Mouse (Mus musculus): ENCODE measurements at regions not wholly inside any gene's neighbourhood (a gene's known extent, or its start where the extent isn't known, plus 50 kb on each side); places are given as distances from the start of the nearest gene placed in this dataset.

GRCm38 (mm10) chr1:193564225-193564624 is 194.1 kb upstream of the Camk1g start:
- no peak for ATAC-seq (ENCODE audit: low FRiP score)
- Histone ChIP-seq H3K9ac (replicated peaks) (no peak overlapping the region), H3K4me3 (replicated peaks) (no peak overlapping the region), H3K4me1 (peaks cover 12% of the 10 kb centered on the region; the same call in 1 of the 2 replicates), H3K4me2 (no peak overlapping the region), H3K27ac (replicated peaks) (no peak overlapping the region), H3K9me3 (replicated peaks) (no peaks in the 10 kb centered on the region), H3K27me3 (replicated peaks) (no peaks in the 10 kb centered on the region), H3K36me3 (no peaks in the 10 kb centered on the region)
- 67% methylated on average over 3 of the region's 3 CpGs for WGBS

- Histone ChIP-seq H3K36me3 (no peaks in the 10 kb centered on the region), H3K9me3 (replicated peaks) (no peaks in the 10 kb centered on the region), H3K27me3 (replicated peaks) (no peaks in the 10 kb centered on the region), H3K4me3 (replicated peaks) (no peak overlapping the region), H3K4me2 (no peak overlapping the region), H3K9ac (replicated peaks) (no peak overlapping the region), H3K4me1 (0 out of 2 replicates have a peak, but pooled peaks cover 5% of the 10 kb centered on the region), H3K27ac (replicated peaks) (no peak overlapping the region)
- ATAC-seq (ENCODE audit: low FRiP score): no peak
- 94% methylated on average over 2 of the region's 2 CpGs for WGBS
Observed at GRCm38 (mm10) chr1:193562242-193562641, 192.1 kb upstream of the Camk1g start.

- 0 out of 2 replicates have a peak, but pooled peaks cover 3% of the 10 kb centered on the region for H3K4me1 ChIP-seq
- no peak overlapping the region for H3K9ac ChIP-seq (replicated peaks)
- no peaks in the 10 kb centered on the region for H3K27me3 ChIP-seq (replicated peaks)
Observed at GRCm38 (mm10) chr1:193558122-193558521, 188.0 kb upstream of the Camk1g start.

DNA sequence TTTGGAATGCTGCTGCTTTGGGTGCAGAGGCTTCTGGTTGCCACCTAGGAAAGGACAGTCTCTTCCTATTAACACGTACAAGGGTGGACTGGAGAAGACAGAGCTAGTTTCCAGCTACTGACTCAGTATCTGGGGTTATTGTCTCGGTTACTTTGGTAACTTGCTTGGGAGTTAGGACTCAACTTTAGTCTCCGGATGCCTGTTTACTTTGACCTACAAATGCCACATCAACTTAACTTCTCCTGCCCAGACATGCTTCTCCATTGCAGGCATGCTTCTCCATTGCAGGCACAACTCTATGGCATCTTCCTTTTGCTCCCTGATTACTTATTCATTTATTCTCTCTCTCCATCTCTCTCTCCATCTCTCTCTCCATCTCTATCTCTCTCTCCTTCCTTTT is 184.6 kb upstream of the Camk1g start:
- 0 out of 2 replicates have a peak, but pooled peaks cover 3% of the 10 kb centered on the region for H3K4me1 ChIP-seq
- no peak overlapping the region for H3K27ac ChIP-seq (replicated peaks)
- no peaks in the 10 kb centered on the region for H3K27me3 ChIP-seq (replicated peaks)
- H3K9me3 ChIP-seq (replicated peaks): no peaks in the 10 kb centered on the region
- WGBS: 87% methylated on average over 3 of the region's 3 CpGs
- no peak for ATAC-seq (ENCODE audit: low FRiP score)
- no peaks in the 10 kb centered on the region for H3K36me3 ChIP-seq
- H3K9ac ChIP-seq (replicated peaks): no peak overlapping the region
- H3K4me3 ChIP-seq (replicated peaks): no peak overlapping the region
- H3K4me2 ChIP-seq: no peak overlapping the region

More at GRCm38 (mm10) chr1:193558122-193558521, 188.0 kb upstream of the Camk1g start:
- no peak overlapping the region for H3K4me3 ChIP-seq (replicated peaks)
- no peaks in the 10 kb centered on the region for H3K9me3 ChIP-seq (replicated peaks)
- H3K4me2 ChIP-seq: no peak overlapping the region
- WGBS: 18% methylated on average over 4 of the region's 4 CpGs
- ATAC-seq (ENCODE audit: low FRiP score): no peak
- no peak overlapping the region for H3K27ac ChIP-seq (replicated peaks)
- H3K36me3 ChIP-seq: no peaks in the 10 kb centered on the region

GRCm38 (mm10) chr1:193552348-193552747 is 182.2 kb upstream of the Camk1g start:
- Histone ChIP-seq H3K9ac (replicated peaks) (no peak overlapping the region), H3K4me3 (replicated peaks) (no peak overlapping the region), H3K4me1 (no peaks in the 10 kb centered on the region), H3K9me3 (replicated peaks) (no peaks in the 10 kb centered on the region), H3K27me3 (replicated peaks) (no peaks in the 10 kb centered on the region), H3K4me2 (no peak overlapping the region), H3K27ac (replicated peaks) (no peak overlapping the region), H3K36me3 (no peaks in the 10 kb centered on the region)
- 73% methylated on average over 2 of the region's 2 CpGs for WGBS
- no peak for ATAC-seq (ENCODE audit: low FRiP score)

GRCm38 (mm10) chr1:193551340-193551739 is 181.2 kb upstream of the Camk1g start:
- no peaks in the 10 kb centered on the region for H3K9me3 ChIP-seq (replicated peaks)
- H3K27ac ChIP-seq (replicated peaks): no peak overlapping the region
- H3K4me2 ChIP-seq: no peak overlapping the region
- no peak overlapping the region for H3K4me3 ChIP-seq (replicated peaks)
- no peaks in the 10 kb centered on the region for H3K36me3 ChIP-seq
- H3K9ac ChIP-seq (replicated peaks): no peak overlapping the region
- WGBS: 67% methylated on average over 1 of the region's 1 CpGs
- ATAC-seq (ENCODE audit: low FRiP score): no peak
- H3K4me1 ChIP-seq: no peaks in the 10 kb centered on the region
- no peaks in the 10 kb centered on the region for H3K27me3 ChIP-seq (replicated peaks)

DNA sequence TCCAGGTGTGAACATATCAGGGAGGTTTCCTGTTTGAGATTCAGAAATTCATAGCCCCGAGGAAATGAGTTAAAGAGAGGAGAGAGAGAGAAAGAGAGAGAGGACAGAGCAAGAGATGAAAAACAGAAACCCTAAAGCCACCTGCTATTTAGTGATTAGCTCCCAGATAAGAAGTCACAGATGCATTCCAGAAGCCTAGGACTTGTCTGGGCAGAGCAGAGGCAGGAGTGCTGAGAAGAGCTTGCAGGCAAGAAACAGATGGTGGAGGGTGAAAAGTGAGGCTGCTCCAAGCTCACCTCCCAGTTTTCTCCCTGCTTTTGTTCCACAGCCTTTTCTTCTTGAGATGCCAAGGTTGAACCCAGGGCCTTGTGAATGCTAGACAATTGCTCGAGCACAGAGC is 180.7 kb upstream of the Camk1g start:
- no peak for ATAC-seq (ENCODE audit: low FRiP score)
- H3K4me3 ChIP-seq (replicated peaks): no peak overlapping the region
- no peak overlapping the region for H3K27ac ChIP-seq (replicated peaks)
- no peaks in the 10 kb centered on the region for H3K27me3 ChIP-seq (replicated peaks)
- no peaks in the 10 kb centered on the region for H3K4me1 ChIP-seq
- 43% methylated on average over 2 of the region's 2 CpGs for WGBS
- no peaks in the 10 kb centered on the region for H3K9me3 ChIP-seq (replicated peaks)
- no peaks in the 10 kb centered on the region for H3K36me3 ChIP-seq
- H3K4me2 ChIP-seq: no peak overlapping the region
- H3K9ac ChIP-seq (replicated peaks): no peak overlapping the region

- H3K9ac ChIP-seq (replicated peaks): no peak overlapping the region
- H3K4me3 ChIP-seq (replicated peaks): no peak overlapping the region
- H3K9me3 ChIP-seq (replicated peaks): no peaks in the 10 kb centered on the region
- H3K36me3 ChIP-seq: no peaks in the 10 kb centered on the region
- H3K4me2 ChIP-seq: no peak overlapping the region
- ATAC-seq (ENCODE audit: low FRiP score): no peak
- H3K27ac ChIP-seq (replicated peaks): no peak overlapping the region
- H3K4me1 ChIP-seq: peaks cover 3% of the 10 kb centered on the region; the same call in 1 of the 2 replicates
- H3K27me3 ChIP-seq (replicated peaks): no peaks in the 10 kb centered on the region
- 84% methylated on average over 2 of the region's 2 CpGs for WGBS
Observed at GRCm38 (mm10) chr1:193547356-193547755, 177.3 kb upstream of the Camk1g start.

DNA sequence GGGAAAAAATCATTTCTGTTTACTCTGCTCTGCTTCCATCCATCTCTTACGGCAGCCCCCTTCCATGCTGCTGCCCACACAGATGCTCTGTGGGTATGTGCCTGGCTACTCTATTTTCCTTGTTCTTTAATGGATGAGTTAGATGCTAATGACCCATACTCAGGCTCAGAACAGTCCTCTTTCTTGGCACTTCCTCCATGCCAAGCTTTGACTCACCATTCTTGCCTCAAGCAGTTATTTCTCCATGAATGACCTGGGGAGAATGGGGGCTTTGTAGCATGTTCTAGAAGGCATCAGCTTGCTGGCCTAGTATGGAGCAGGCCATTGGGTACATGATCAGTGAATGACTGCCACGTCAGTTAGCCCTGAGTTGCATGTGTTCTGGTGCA is 175.9 kb upstream of the Camk1g start:
- peaks cover 11% of the 10 kb centered on the region for H3K4me1 ChIP-seq
- H3K27ac ChIP-seq (replicated peaks): no peak overlapping the region
- no peak for ATAC-seq (ENCODE audit: low FRiP score)
- 81% methylated on average over 2 of the region's 2 CpGs for WGBS
- H3K27me3 ChIP-seq (replicated peaks): no peaks in the 10 kb centered on the region
- no peak overlapping the region for H3K4me2 ChIP-seq
- H3K4me3 ChIP-seq (replicated peaks): no peak overlapping the region
- H3K9ac ChIP-seq (replicated peaks): no peak overlapping the region
- H3K36me3 ChIP-seq: no peaks in the 10 kb centered on the region
- H3K9me3 ChIP-seq (replicated peaks): no peaks in the 10 kb centered on the region

DNA sequence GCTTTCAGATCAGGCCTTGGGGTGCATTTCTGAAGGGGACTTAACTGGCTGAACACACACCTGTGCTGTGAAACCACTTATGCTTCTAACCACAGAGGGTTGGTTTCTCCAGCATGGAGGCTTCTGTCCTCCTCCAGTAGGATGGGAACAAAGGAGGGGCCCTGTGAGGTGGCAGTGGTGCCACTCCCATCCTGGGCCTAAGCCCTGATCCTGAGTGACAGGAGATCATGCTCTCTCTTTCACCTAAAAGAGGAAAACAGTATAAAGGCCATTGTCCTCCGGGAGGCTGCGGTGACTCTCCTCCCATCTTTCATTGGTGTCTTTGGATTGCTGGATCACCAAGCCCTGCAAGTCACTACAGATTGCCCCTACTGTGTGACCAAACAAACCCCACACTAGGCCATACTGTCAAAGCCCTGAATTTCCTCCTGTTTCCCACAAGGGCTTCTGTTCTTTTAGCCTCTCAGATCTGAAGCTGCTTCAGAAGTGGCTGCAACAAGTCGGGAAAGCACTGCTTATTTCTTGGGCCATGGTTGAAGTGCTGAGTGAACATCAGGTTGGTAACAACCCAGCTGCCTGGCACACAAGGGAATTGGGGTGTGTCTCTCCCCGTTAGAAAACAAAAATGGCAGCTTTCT is 175.4 kb upstream of the Camk1g start:
- 57% methylated on average over 4 of the region's 4 CpGs for WGBS
- no peaks in the 10 kb centered on the region for H3K9me3 ChIP-seq (replicated peaks)
- no peak overlapping the region for H3K4me2 ChIP-seq
- no peak overlapping the region for H3K4me3 ChIP-seq (replicated peaks)
- no peaks in the 10 kb centered on the region for H3K27me3 ChIP-seq (replicated peaks)
- no peak for ATAC-seq (ENCODE audit: low FRiP score)
- H3K4me1 ChIP-seq: peaks cover 11% of the 10 kb centered on the region
- H3K27ac ChIP-seq (replicated peaks): no peak overlapping the region
- no peaks in the 10 kb centered on the region for H3K36me3 ChIP-seq
- H3K9ac ChIP-seq (replicated peaks): no peak overlapping the region

DNA sequence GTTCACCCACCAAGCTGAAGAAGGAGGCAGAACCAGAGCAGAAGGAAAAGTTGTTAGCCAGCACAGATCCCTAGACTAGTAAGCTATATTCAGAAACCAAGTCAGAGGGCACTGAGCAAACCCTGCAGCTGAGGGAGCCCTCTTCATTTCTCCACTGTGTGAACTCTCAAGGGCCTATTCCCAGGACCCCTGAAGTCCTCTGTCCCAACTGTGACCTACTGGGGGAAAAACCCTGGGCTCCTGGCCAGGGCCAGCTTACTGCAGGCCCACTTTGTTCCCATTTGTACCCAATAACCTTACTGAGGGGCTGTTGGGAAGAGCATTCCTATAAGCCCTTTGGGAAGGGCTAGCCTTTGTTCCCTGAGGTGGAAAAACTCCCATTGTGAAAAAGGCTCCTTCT is 174.7 kb upstream of the Camk1g start:
- no peaks in the 10 kb centered on the region for H3K27me3 ChIP-seq (replicated peaks)
- H3K36me3 ChIP-seq: no peaks in the 10 kb centered on the region
- H3K27ac ChIP-seq (replicated peaks): no peak overlapping the region
- ATAC-seq (ENCODE audit: low FRiP score): no peak
- no peak overlapping the region for H3K4me2 ChIP-seq
- no peak overlapping the region for H3K4me3 ChIP-seq (replicated peaks)
- peaks cover 16% of the 10 kb centered on the region for H3K4me1 ChIP-seq
- H3K9me3 ChIP-seq (replicated peaks): no peaks in the 10 kb centered on the region
- no peak overlapping the region for H3K9ac ChIP-seq (replicated peaks)

DNA sequence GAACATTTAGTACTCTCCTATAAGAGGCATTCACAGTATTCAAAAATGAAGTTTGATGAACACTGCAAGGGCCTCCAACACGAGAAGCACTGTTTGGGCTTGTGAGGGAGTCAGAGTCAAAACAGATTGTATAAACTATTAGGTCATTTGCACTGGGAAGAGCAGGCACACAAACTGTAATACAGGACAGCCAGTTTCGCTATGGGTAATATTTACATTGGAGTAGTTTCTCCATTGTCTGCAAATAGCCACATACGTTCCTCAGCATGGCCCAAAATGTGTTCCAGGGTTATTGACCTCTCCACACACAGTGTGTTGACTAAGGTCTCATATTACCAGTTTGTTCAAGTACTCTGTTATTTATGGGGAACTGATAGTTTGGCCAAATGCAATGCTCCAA is 173.7 kb upstream of the Camk1g start:
- H3K4me3 ChIP-seq (replicated peaks): no peak overlapping the region
- peaks cover 26% of the 10 kb centered on the region for H3K4me1 ChIP-seq
- ATAC-seq (ENCODE audit: low FRiP score): no peak
- no peaks in the 10 kb centered on the region for H3K9me3 ChIP-seq (replicated peaks)
- no peak overlapping the region for H3K4me2 ChIP-seq
- no peak overlapping the region for H3K9ac ChIP-seq (replicated peaks)
- 81% methylated on average over 3 of the region's 3 CpGs for WGBS
- H3K27ac ChIP-seq (replicated peaks): no peak overlapping the region
- H3K36me3 ChIP-seq: no peaks in the 10 kb centered on the region
- H3K27me3 ChIP-seq (replicated peaks): no peaks in the 10 kb centered on the region
